Mouse (Mus musculus): ENCODE data around the gene Lgmn. TPM values are rescaled to one million over a fixed set of nuclear protein-coding genes. Genes with fewer than 3 reads are reported as not detected.

The Lgmn gene
- polyA plus RNA-seq, 1 experiment from 2014 or later = 97.1 TPM

GRCm38 (mm10) chr12:102390042-102390441, 49.6 kb downstream of the Lgmn start:
- no peaks in the 10 kb centered on the region for H3K27me3 ChIP-seq
- no peaks in the 10 kb centered on the region for H3K9me3 ChIP-seq (replicated peaks)
- no peak overlapping the region for H3K4me3 ChIP-seq
- H3K27ac ChIP-seq = no peak overlapping the region
- H3K9ac ChIP-seq = no peak overlapping the region
- 42% methylated on average over 8 of the region's 8 CpGs for WGBS
- no peak overlapping the region for H3K4me2 ChIP-seq
- H3K36me3 ChIP-seq = peaks cover 33% of the 10 kb centered on the region
- ATAC-seq (replicated peaks; ENCODE audit: insufficient number of reproducible peaks, insufficient read depth, low FRiP score, low read depth) = no peak
- no peaks in the 10 kb centered on the region for H3K4me1 ChIP-seq (replicated peaks)

GRCm38 (mm10) chr12:102387219-102387917, 52.2 kb downstream of the Lgmn start:
- Histone ChIP-seq H3K9me3 (replicated peaks) (no peaks in the 10 kb centered on the region), H3K4me2 (no peak overlapping the region), H3K4me3 (no peak overlapping the region), H3K27me3 (no peaks in the 10 kb centered on the region), H3K9ac (no peak overlapping the region), H3K36me3 (peaks cover 25% of the 10 kb centered on the region), H3K4me1 (replicated peaks) (no peaks in the 10 kb centered on the region), H3K27ac (no peak overlapping the region)
- 57% methylated on average over 16 of the region's 16 CpGs for WGBS
- ATAC-seq (replicated peaks; ENCODE audit: insufficient number of reproducible peaks, insufficient read depth, low FRiP score, low read depth) = no peak

- 25% methylated on average over 3 of the region's 3 CpGs for WGBS
- H3K4me3 ChIP-seq = no peak overlapping the region
- H3K4me2 ChIP-seq = no peak overlapping the region
- peaks cover 34% of the 10 kb centered on the region for H3K36me3 ChIP-seq
- no peaks in the 10 kb centered on the region for H3K4me1 ChIP-seq (replicated peaks)
- no peak overlapping the region for H3K27ac ChIP-seq
- no peak overlapping the region for H3K9ac ChIP-seq
- H3K9me3 ChIP-seq (replicated peaks) = no peaks in the 10 kb centered on the region
- ATAC-seq (replicated peaks; ENCODE audit: insufficient number of reproducible peaks, insufficient read depth, low FRiP score, low read depth) = no peak
- no peaks in the 10 kb centered on the region for H3K27me3 ChIP-seq
These were observed 54.8 kb downstream of the Lgmn start for GRCm38 (mm10) chr12:102384819-102385218.

- no peaks in the 10 kb centered on the region for H3K9me3 ChIP-seq (replicated peaks)
- H3K27ac ChIP-seq = no peak overlapping the region
- no peaks in the 10 kb centered on the region for H3K27me3 ChIP-seq
- ATAC-seq (replicated peaks; ENCODE audit: insufficient number of reproducible peaks, insufficient read depth, low FRiP score, low read depth) = no peak
- no peak overlapping the region for H3K9ac ChIP-seq
- H3K4me1 ChIP-seq (replicated peaks) = no peaks in the 10 kb centered on the region
- H3K36me3 ChIP-seq = peaks cover 35% of the 10 kb centered on the region
- WGBS = 85% methylated on average over 9 of the region's 9 CpGs
- H3K4me3 ChIP-seq = no peak overlapping the region
- no peak overlapping the region for H3K4me2 ChIP-seq
These were observed 56.3 kb downstream of the Lgmn start for GRCm38 (mm10) chr12:102383288-102383687.

- Histone ChIP-seq H3K9ac (no peak overlapping the region), H3K4me1 (replicated peaks) (no peaks in the 10 kb centered on the region), H3K4me3 (no peak overlapping the region), H3K36me3 (peaks cover 27% of the 10 kb centered on the region), H3K9me3 (replicated peaks) (no peaks in the 10 kb centered on the region), H3K27me3 (no peaks in the 10 kb centered on the region), H3K27ac (no peak overlapping the region), H3K4me2 (no peak overlapping the region)
- WGBS = 84% methylated on average over 8 of the region's 8 CpGs
- ATAC-seq (replicated peaks; ENCODE audit: insufficient number of reproducible peaks, insufficient read depth, low FRiP score, low read depth) = no peak
These were observed 57.4 kb downstream of the Lgmn start for GRCm38 (mm10) chr12:102382180-102382579.

- Histone ChIP-seq H3K36me3 (no peaks in the 10 kb centered on the region; the same call in 1 of the 2 replicates), H3K4me1 (replicated peaks) (peaks cover 40% of the 10 kb centered on the region), H3K4me2 (no peak overlapping the region), H3K9ac (no peak overlapping the region), H3K27ac (no peak overlapping the region), H3K4me3 (no peak overlapping the region), H3K9me3 (replicated peaks) (no peaks in the 10 kb centered on the region), H3K27me3 (no peaks in the 10 kb centered on the region)
- no peak for ATAC-seq (replicated peaks; ENCODE audit: insufficient number of reproducible peaks, insufficient read depth, low FRiP score, low read depth)
- 72% methylated on average over 3 of the region's 3 CpGs for WGBS
These were observed 67.3 kb downstream of the Lgmn start for GRCm38 (mm10) chr12:102372322-102372721.

- no peak for ATAC-seq (replicated peaks; ENCODE audit: insufficient number of reproducible peaks, insufficient read depth, low FRiP score, low read depth)
- Histone ChIP-seq H3K9ac (no peak overlapping the region), H3K4me1 (replicated peaks) (peaks cover 40% of the 10 kb centered on the region), H3K36me3 (no peaks in the 10 kb centered on the region; the same call in 1 of the 2 replicates), H3K4me3 (no peak overlapping the region), H3K9me3 (replicated peaks) (no peaks in the 10 kb centered on the region), H3K27ac (no peak overlapping the region), H3K4me2 (no peak overlapping the region), H3K27me3 (no peaks in the 10 kb centered on the region)
- 80% methylated on average over 4 of the region's 4 CpGs for WGBS
These were observed 68.6 kb downstream of the Lgmn start for GRCm38 (mm10) chr12:102370931-102371500.

GRCm38 (mm10) chr12:102369488-102370235, 70.0 kb downstream of the Lgmn start:
- Histone ChIP-seq H3K9me3 (replicated peaks) (no peaks in the 10 kb centered on the region), H3K4me2 (peak overlapping the region; percentile 21; the same call in 1 of the 2 replicates), H3K27me3 (no peaks in the 10 kb centered on the region), H3K27ac (peak overlapping the region; percentile 35), H3K4me3 (no peak overlapping the region), H3K36me3 (no peaks in the 10 kb centered on the region; the same call in 1 of the 2 replicates), H3K4me1 (replicated peaks) (peaks cover 31% of the 10 kb centered on the region), H3K9ac (no peak overlapping the region)
- ATAC-seq (replicated peaks; ENCODE audit: insufficient number of reproducible peaks, insufficient read depth, low FRiP score, low read depth) = no peak
- 54% methylated on average over 22 of the region's 22 CpGs for WGBS

- no peak for ATAC-seq (replicated peaks; ENCODE audit: insufficient number of reproducible peaks, insufficient read depth, low FRiP score, low read depth)
- peaks cover 3% of the 10 kb centered on the region for H3K36me3 ChIP-seq
- H3K9me3 ChIP-seq (replicated peaks) = no peaks in the 10 kb centered on the region
- no peaks in the 10 kb centered on the region for H3K27me3 ChIP-seq
- WGBS = 74% methylated on average over 14 of the region's 14 CpGs
- H3K27ac ChIP-seq = no peak overlapping the region
- H3K4me2 ChIP-seq = no peak overlapping the region
- peaks cover 26% of the 10 kb centered on the region for H3K4me1 ChIP-seq (replicated peaks)
- no peak overlapping the region for H3K4me3 ChIP-seq
- no peak overlapping the region for H3K9ac ChIP-seq
These were observed 71.1 kb downstream of the Lgmn start for GRCm38 (mm10) chr12:102368556-102368955.

- no peak for ATAC-seq (replicated peaks; ENCODE audit: insufficient number of reproducible peaks, insufficient read depth, low FRiP score, low read depth)
- Histone ChIP-seq H3K27me3 (no peaks in the 10 kb centered on the region), H3K4me3 (no peak overlapping the region), H3K9ac (no peak overlapping the region), H3K27ac (no peak overlapping the region), H3K4me1 (replicated peaks) (peaks cover 26% of the 10 kb centered on the region), H3K4me2 (no peak overlapping the region), H3K36me3 (peaks cover 3% of the 10 kb centered on the region), H3K9me3 (replicated peaks) (no peaks in the 10 kb centered on the region)
- 75% methylated on average over 7 of the region's 7 CpGs for WGBS
These were observed 71.5 kb downstream of the Lgmn start for GRCm38 (mm10) chr12:102368066-102368465.

GRCm38 (mm10) chr12:102367075-102367474, 72.5 kb downstream of the Lgmn start:
- Histone ChIP-seq H3K4me1 (replicated peaks) (peaks cover 26% of the 10 kb centered on the region), H3K4me2 (no peak overlapping the region), H3K9ac (no peak overlapping the region), H3K36me3 (peaks cover 3% of the 10 kb centered on the region), H3K4me3 (no peak overlapping the region), H3K9me3 (replicated peaks) (no peaks in the 10 kb centered on the region), H3K27me3 (no peaks in the 10 kb centered on the region), H3K27ac (no peak overlapping the region)
- no peak for ATAC-seq (replicated peaks; ENCODE audit: insufficient number of reproducible peaks, insufficient read depth, low FRiP score, low read depth)
- 84% methylated on average over 3 of the region's 3 CpGs for WGBS
